Mouse (Mus musculus) heart, postnatal 0 days (tissue): ENCODE data around the gene Sox13. TPM values are rescaled to one million over a fixed set of nuclear protein-coding genes. Genes with fewer than 3 reads are reported as not detected.

Experiments used
- ATAC-seq: fragments of 200-750 bp; cut with Nextera tagmentation; 2 replicates; pipeline ENCODE4 v1.8.0; 2017; ENCODE audit warnings: low read depth, moderate number of reproducible peaks, moderate library complexity; ENCODE audit not compliant: insufficient read depth
- DNase-seq: peaks from one replicate; pipeline ENCODE4 v3.0.0-alpha.2; 2016; ENCODE audit warnings: low spot score
- H3K27ac ChIP-seq: fragments of 300-500 bp; sonication (generic); 2 replicates; pipeline ENCODE4 v1.5.1; 2014; ENCODE audit warnings: low read depth, mild to moderate bottlenecking
- H3K27me3 ChIP-seq: fragments of 300-500 bp; sonication (generic); 2 replicates; pipeline ENCODE4 v1.6.1; 2014; ENCODE audit warnings: low read length, mixed read lengths; ENCODE audit not compliant: control insufficient read depth, insufficient read depth
- H3K36me3 ChIP-seq: fragments of 300-500 bp; sonication (generic); replicated peaks from 2 replicates; pipeline ENCODE4 v1.6.1; 2014; ENCODE audit warnings: low read length, mixed read lengths; ENCODE audit not compliant: control insufficient read depth, insufficient read depth
- H3K4me1 ChIP-seq: fragments of 300-500 bp; sonication (generic); 2 replicates; pipeline ENCODE4 v1.6.1; 2014; ENCODE audit warnings: antibody characterized with exemption; ENCODE audit not compliant: control insufficient read depth, insufficient read depth
- H3K4me2 ChIP-seq: fragments of 300-500 bp; sonication (generic); 2 replicates; pipeline ENCODE4 v1.6.1; 2014; ENCODE audit warnings: low read depth, mild to moderate bottlenecking, low read length, moderate library complexity
- H3K4me3 ChIP-seq: fragments of 300-500 bp; sonication (generic); 2 replicates; pipeline ENCODE4 v1.5.1; 2014; ENCODE audit warnings: low read depth, low read length
- H3K9ac ChIP-seq: fragments of 300-500 bp; sonication (generic); replicated peaks from 2 replicates; pipeline ENCODE4 v1.6.1; 2014; ENCODE audit warnings: low read depth, low read length, mixed read lengths
- H3K9me3 ChIP-seq: fragments of 300-500 bp; sonication (generic); replicated peaks from 2 replicates; pipeline ENCODE4 v1.6.1; 2016; ENCODE audit warnings: low read length; ENCODE audit not compliant: control insufficient read depth
- CTCF ChIP-seq: IDR thresholded peaks from 2 replicates; pipeline ENCODE4 v1.5.1; 2016; ENCODE audit warnings: antibody characterized with exemption, control low read depth, low read depth
- EP300 ChIP-seq: IDR thresholded peaks from 2 replicates; pipeline ENCODE4 v1.6.1; 2016; ENCODE audit warnings: antibody characterized with exemption, low read depth
- WGBS: fragments of 180-500 bp; shearing (Covaris S2); extraction: QIAGEN DNeasy Blood & Tissue Kit; methylation state at CpG from one replicate; pipeline ENCODE4 v1.1.7; 2014; 5-methylcytosine and 5-hydroxymethylcytosine counted together
- polyA plus RNA-seq: library from polyadenylated mRNA; unstranded; fragments of >200 nt; fragmentation: Nextera tagmentation; extraction: Ambion mirVana; gene quantifications from 2 replicates; pipeline ENCODE4 v1.2.1, GENCODE M21; 2015
- total RNA-seq: library from RNA; depleted of rRNA; stranded (reverse); fragments of >200 nt; gene quantifications from 2 replicates; pipeline ENCODE4 v1.2.3, GENCODE M21; 2014; ENCODE audit warnings: low replicate concordance

Gene Sox13
- total and polyA plus RNA-seq, 2 experiments from 2014 or later = 3.3 to 8.5 TPM

GRCm38 (mm10) chr1:133375696-133376346 lies 48.4 kb downstream of the Sox13 start:
- H3K27me3 ChIP-seq = no peaks in the 10 kb centered on the region
- DNase-seq (no peak), ATAC-seq (no peak)
- 61% methylated on average over 10 of the region's 10 CpGs for WGBS
- H3K27ac ChIP-seq = no peak overlapping the region
- no peaks in the 10 kb centered on the region for H3K36me3 ChIP-seq
- no peak overlapping the region for H3K9ac ChIP-seq
- H3K4me3 ChIP-seq = no peak overlapping the region
- H3K9me3 ChIP-seq = no peaks in the 10 kb centered on the region
- no peaks in the 10 kb centered on the region for H3K4me1 ChIP-seq
- H3K4me2 ChIP-seq = no peak overlapping the region
- TF ChIP-seq CTCF (no peak), EP300 (no peak)

GRCm38 (mm10) chr1:133372113-133372512 lies 52.1 kb downstream of the Sox13 start:
- ATAC-seq (no peak), DNase-seq (no peak)
- peaks cover 11% of the 10 kb centered on the region; the same call in 1 of the 2 replicates for H3K4me1 ChIP-seq
- no peak for TF ChIP-seq CTCF
- no peak for TF ChIP-seq EP300
- H3K4me2 ChIP-seq = no peak overlapping the region
- no peaks in the 10 kb centered on the region for H3K9me3 ChIP-seq
- no peak overlapping the region for H3K9ac ChIP-seq
- 58% methylated on average over 8 of the region's 8 CpGs for WGBS
- H3K27ac ChIP-seq = no peak overlapping the region
- H3K4me3 ChIP-seq = no peak overlapping the region
- H3K36me3 ChIP-seq = no peaks in the 10 kb centered on the region
- no peaks in the 10 kb centered on the region for H3K27me3 ChIP-seq

GRCm38 (mm10) chr1:133371431-133371830 lies 52.7 kb downstream of the Sox13 start:
- no peak overlapping the region for H3K9ac ChIP-seq
- ATAC-seq (no peak), DNase-seq (no peak)
- H3K9me3 ChIP-seq = no peaks in the 10 kb centered on the region
- no peak overlapping the region for H3K4me2 ChIP-seq
- no peak overlapping the region for H3K27ac ChIP-seq
- WGBS = 78% methylated on average over 6 of the region's 6 CpGs
- H3K36me3 ChIP-seq = no peaks in the 10 kb centered on the region
- H3K4me1 ChIP-seq = peaks cover 11% of the 10 kb centered on the region; the same call in 1 of the 2 replicates
- no peak for TF ChIP-seq EP300
- H3K27me3 ChIP-seq = no peaks in the 10 kb centered on the region
- H3K4me3 ChIP-seq = no peak overlapping the region

- DNase-seq = no peak
- peaks cover 6% of the 10 kb centered on the region; the same call in 1 of the 2 replicates for H3K27me3 ChIP-seq
- H3K36me3 ChIP-seq = no peaks in the 10 kb centered on the region
- peaks cover 11% of the 10 kb centered on the region; the same call in 1 of the 2 replicates for H3K4me1 ChIP-seq
- ATAC-seq = no peak
- H3K9ac ChIP-seq = no peak overlapping the region
- no peak overlapping the region for H3K27ac ChIP-seq
- TF ChIP-seq CTCF (no peak), EP300 (no peak)
- 69% methylated on average over 4 of the region's 4 CpGs for WGBS
- H3K4me3 ChIP-seq = no peak overlapping the region
- H3K9me3 ChIP-seq = no peaks in the 10 kb centered on the region
- H3K4me2 ChIP-seq = no peak overlapping the region
Measured at GRCm38 (mm10) chr1:133370352-133370751, 53.8 kb downstream of the Sox13 start.

GRCm38 (mm10) chr1:133368644-133369043 lies 55.5 kb downstream of the Sox13 start:
- ATAC-seq (no peak), DNase-seq (no peak)
- no peak overlapping the region for H3K9ac ChIP-seq
- peak overlapping the region; percentile 38; the same call in 1 of the 2 replicates for H3K27ac ChIP-seq
- peaks cover 23% of the 10 kb centered on the region for H3K27me3 ChIP-seq
- peaks cover 23% of the 10 kb centered on the region for H3K4me1 ChIP-seq
- no peak overlapping the region for H3K4me3 ChIP-seq
- no peaks in the 10 kb centered on the region for H3K9me3 ChIP-seq
- H3K4me2 ChIP-seq = no peak overlapping the region
- 60% methylated on average over 10 of the region's 10 CpGs for WGBS
- TF ChIP-seq EP300 (no peak), CTCF (no peak)
- H3K36me3 ChIP-seq = no peaks in the 10 kb centered on the region
